Mouse (Mus musculus) embryonic facial prominence, embryonic 12.5 days (tissue): Measurements from ENCODE around the gene Fer. TPM values are rescaled to one million over a fixed set of nuclear protein-coding genes. Genes with fewer than 3 reads are reported as not detected.
A peak's percentile ranks its signal among the peaks of the same experiment; 100 is the strongest.
"Not testable (repeated sequence)": the region's sequence is repeated elsewhere in the genome, so short reads cannot be mapped to it uniquely, and the experiment has no call there.

Experiments used
- ATAC-seq: fragments of 200-750 bp; cut with Nextera tagmentation; 2 replicates; pipeline ENCODE4 v1.8.0; 2017; ENCODE audit not compliant: insufficient number of reproducible peaks, insufficient read depth, low FRiP score, low TSS enrichment
- H3K27ac ChIP-seq: fragments of 300-500 bp; sonication (generic); 2 replicates; pipeline ENCODE4 v1.5.1; 2016; ENCODE audit warnings: mild to moderate bottlenecking
- H3K27me3 ChIP-seq: fragments of 300-500 bp; sonication (generic); 2 replicates; pipeline ENCODE4 v1.6.1; 2016; ENCODE audit warnings: mild to moderate bottlenecking, moderate library complexity
- H3K36me3 ChIP-seq: fragments of 300-500 bp; sonication (generic); 2 replicates; pipeline ENCODE4 v1.6.1; 2016; ENCODE audit warnings: mild to moderate bottlenecking
- H3K4me1 ChIP-seq: fragments of 300-500 bp; sonication (generic); 2 replicates; pipeline ENCODE4 v1.6.1; 2016
- H3K4me2 ChIP-seq: fragments of 300-500 bp; sonication (generic); replicated peaks from 2 replicates; pipeline ENCODE4 v1.6.1; 2016; ENCODE audit warnings: mild to moderate bottlenecking, moderate library complexity
- H3K4me3 ChIP-seq: fragments of 300-500 bp; sonication (generic); 2 replicates; pipeline ENCODE4 v1.5.1; 2016; ENCODE audit warnings: mild to moderate bottlenecking
- H3K9ac ChIP-seq: fragments of 300-500 bp; sonication (generic); 2 replicates; pipeline ENCODE4 v1.6.1; 2016; ENCODE audit warnings: mild to moderate bottlenecking, moderate library complexity
- H3K9me3 ChIP-seq: fragments of 300-500 bp; sonication (generic); 2 replicates; pipeline ENCODE4 v1.6.1; 2016; ENCODE audit warnings: mild to moderate bottlenecking, moderate library complexity
- WGBS: fragments of 180-500 bp; shearing (Covaris S2); methylation state at CpG from one replicate; pipeline ENCODE4 v1.1.7; 2016; 5-methylcytosine and 5-hydroxymethylcytosine counted together
- polyA plus RNA-seq: library from polyadenylated mRNA; unstranded; fragments of >200 nt; fragmentation: Nextera tagmentation; extraction: Ambion mirVana; gene quantifications from 2 replicates; pipeline ENCODE4 v1.2.1, GENCODE M21; 2016

Fer gene
- polyA plus RNA-seq, 1 experiment from 2014 or later: 32.2 TPM

GRCm38 (mm10) chr17:63842226-63842625, 20.6 kb upstream of the Fer start:
- no peak for ATAC-seq
- Histone ChIP-seq H3K4me2 (no peak overlapping the region), H3K4me3 (no peak overlapping the region), H3K36me3 (no peaks in the 10 kb centered on the region), H3K27me3 (no peaks in the 10 kb centered on the region), H3K9me3 (no peaks in the 10 kb centered on the region), H3K4me1 (no peaks in the 10 kb centered on the region), H3K9ac (no peak overlapping the region), H3K27ac (no peak overlapping the region)
- 81% methylated on average over 1 of the region's 1 CpGs for WGBS

- Histone ChIP-seq H3K4me2 (no peak overlapping the region), H3K9me3 (no peaks in the 10 kb centered on the region), H3K36me3 (no peaks in the 10 kb centered on the region), H3K9ac (no peak overlapping the region), H3K27me3 (no peaks in the 10 kb centered on the region), H3K4me3 (no peak overlapping the region), H3K4me1 (0 out of 2 replicates have a peak, but pooled peaks cover 3% of the 10 kb centered on the region), H3K27ac (no peak overlapping the region)
- WGBS: 77% methylated on average over 5 of the region's 5 CpGs
- no peak for ATAC-seq
These were observed 17.9 kb upstream of the Fer start for GRCm38 (mm10) chr17:63844936-63845335.

- H3K9me3 ChIP-seq, H3K4me2 ChIP-seq, H3K4me1 ChIP-seq, H3K9ac ChIP-seq, H3K27me3 ChIP-seq, H3K36me3 ChIP-seq, H3K27ac ChIP-seq, ATAC-seq, H3K4me3 ChIP-seq: not testable (repeated sequence)
- WGBS: 93% methylated on average over 3 of the region's 3 CpGs
These were observed 17.1 kb upstream of the Fer start for GRCm38 (mm10) chr17:63845766-63846165.

- 0 out of 2 replicates have a peak, but pooled peaks cover 3% of the 10 kb centered on the region for H3K4me1 ChIP-seq
- H3K36me3 ChIP-seq: no peaks in the 10 kb centered on the region
- no peak for ATAC-seq
- 8% methylated on average over 6 of the region's 6 CpGs for WGBS
- H3K27me3 ChIP-seq: no peaks in the 10 kb centered on the region
- peak overlapping the region; percentile 66 for H3K4me3 ChIP-seq
- peak overlapping the region; percentile 77 for H3K9ac ChIP-seq
- peak overlapping the region; percentile 54 for H3K27ac ChIP-seq
- no peaks in the 10 kb centered on the region for H3K9me3 ChIP-seq
- peak overlapping the region; percentile 56 for H3K4me2 ChIP-seq
These were observed 13.7 kb upstream of the Fer start for GRCm38 (mm10) chr17:63849151-63849550.

GRCm38 (mm10) chr17:63849566-63849965, 13.3 kb upstream of the Fer start:
- Histone ChIP-seq H3K36me3 (no peaks in the 10 kb centered on the region), H3K27me3 (no peaks in the 10 kb centered on the region), H3K4me2 (peak overlapping the region; percentile 56), H3K9ac (peak overlapping the region; percentile 77), H3K4me3 (peak overlapping the region; percentile 66), H3K4me1 (0 out of 2 replicates have a peak, but pooled peaks cover 3% of the 10 kb centered on the region), H3K27ac (peak overlapping the region; percentile 54), H3K9me3 (no peaks in the 10 kb centered on the region)
- 2% methylated on average over 18 of the region's 22 CpGs for WGBS
- peak; percentile 99 for ATAC-seq

GRCm38 (mm10) chr17:63850016-63850415, 12.8 kb upstream of the Fer start:
- WGBS: 83% methylated on average over 9 of the region's 9 CpGs
- no peaks in the 10 kb centered on the region for H3K9me3 ChIP-seq
- H3K27me3 ChIP-seq: no peaks in the 10 kb centered on the region
- H3K27ac ChIP-seq: no peak overlapping the region
- ATAC-seq: no peak
- H3K4me3 ChIP-seq: no peak overlapping the region; the same call in 1 of the 2 replicates
- no peaks in the 10 kb centered on the region for H3K36me3 ChIP-seq
- H3K4me1 ChIP-seq: 0 out of 2 replicates have a peak, but pooled peaks cover 3% of the 10 kb centered on the region
- H3K4me2 ChIP-seq: peak overlapping the region; percentile 56
- no peak overlapping the region; the same call in 1 of the 2 replicates for H3K9ac ChIP-seq

- Histone ChIP-seq H3K4me2 (no peak overlapping the region), H3K27ac (no peak overlapping the region), H3K4me1 (no peaks in the 10 kb centered on the region; the same call in 1 of the 2 replicates), H3K4me3 (no peak overlapping the region), H3K9me3 (no peaks in the 10 kb centered on the region), H3K27me3 (no peaks in the 10 kb centered on the region), H3K36me3 (no peaks in the 10 kb centered on the region), H3K9ac (no peak overlapping the region)
- ATAC-seq: no peak
- 83% methylated on average over 7 of the region's 7 CpGs for WGBS
These were observed 5.8 kb upstream of the Fer start for GRCm38 (mm10) chr17:63857023-63857544.

GRCm38 (mm10) chr17:63860988-63861387, 1.9 kb upstream of the Fer start:
- Histone ChIP-seq H3K9ac (no peak overlapping the region), H3K9me3 (no peaks in the 10 kb centered on the region), H3K27me3 (no peaks in the 10 kb centered on the region), H3K4me3 (no peak overlapping the region), H3K27ac (no peak overlapping the region), H3K36me3 (no peaks in the 10 kb centered on the region), H3K4me2 (no peak overlapping the region), H3K4me1 (no peaks in the 10 kb centered on the region; the same call in 1 of the 2 replicates)
- no peak for ATAC-seq
- WGBS: 42% methylated on average over 4 of the region's 4 CpGs

- no peak overlapping the region for H3K27ac ChIP-seq
- no peak overlapping the region for H3K9ac ChIP-seq
- no peaks in the 10 kb centered on the region for H3K36me3 ChIP-seq
- H3K4me2 ChIP-seq: no peak overlapping the region
- H3K9me3 ChIP-seq: no peaks in the 10 kb centered on the region
- no peak overlapping the region for H3K4me3 ChIP-seq
- ATAC-seq: no peak
- H3K27me3 ChIP-seq: no peaks in the 10 kb centered on the region
- no peaks in the 10 kb centered on the region; the same call in 1 of the 2 replicates for H3K4me1 ChIP-seq
- WGBS: 76% methylated on average over 3 of the region's 3 CpGs
These were observed 463 bp upstream of the Fer start for GRCm38 (mm10) chr17:63862399-63862798.

- 0% methylated on average over 51 of the region's 55 CpGs for WGBS
- Histone ChIP-seq H3K4me2 (peak within 1 kb of the TSS; percentile 89), H3K9ac (peak within 1 kb of the TSS; percentile 85), H3K4me1 (no peaks in the 10 kb centered on the region; the same call in 1 of the 2 replicates), H3K36me3 (no peaks in the 10 kb centered on the region), H3K27ac (peak within 1 kb of the TSS; percentile 78), H3K9me3 (no peaks in the 10 kb centered on the region), H3K27me3 (no peaks in the 10 kb centered on the region), H3K4me3 (peak within 1 kb of the TSS; percentile 93)
- peak; percentile 100 for ATAC-seq
These were observed 836 bp downstream of the Fer start, which contains the start of gene A930002H24Rik for GRCm38 (mm10) chr17:63863647-63864149. Gene A930002H24Rik (minus strand): TSS chr17:63863791.

GRCm38 (mm10) chr17:63864171-63864571, 1.3 kb downstream of the Fer start:
- WGBS: 0% methylated on average over 25 of the region's 48 CpGs
- ATAC-seq: peak; percentile 76
- Histone ChIP-seq H3K27me3 (no peaks in the 10 kb centered on the region), H3K4me1 (no peaks in the 10 kb centered on the region; the same call in 1 of the 2 replicates), H3K36me3 (no peaks in the 10 kb centered on the region), H3K4me3 (peak overlapping the region; percentile 93), H3K9me3 (no peaks in the 10 kb centered on the region), H3K9ac (peak overlapping the region; percentile 85), H3K4me2 (peak overlapping the region; percentile 89), H3K27ac (peak overlapping the region; percentile 78)

- H3K4me2 ChIP-seq: no peak overlapping the region
- no peak overlapping the region for H3K27ac ChIP-seq
- WGBS: 87% methylated on average over 7 of the region's 7 CpGs
- ATAC-seq: no peak
- no peak overlapping the region for H3K9ac ChIP-seq
- no peaks in the 10 kb centered on the region for H3K27me3 ChIP-seq
- no peaks in the 10 kb centered on the region for H3K9me3 ChIP-seq
- H3K4me3 ChIP-seq: no peak overlapping the region
- no peaks in the 10 kb centered on the region for H3K4me1 ChIP-seq
- no peaks in the 10 kb centered on the region for H3K36me3 ChIP-seq
These were observed 8.9 kb downstream of the Fer start for GRCm38 (mm10) chr17:63871773-63872172.
